Mouse (Mus musculus): ENCODE data around the gene Mrpl58. TPM values are rescaled to one million over a fixed set of nuclear protein-coding genes. Genes with fewer than 3 reads are reported as not detected.
"Not testable (repeated sequence)": the region's sequence is repeated elsewhere in the genome, so short reads cannot be mapped to it uniquely, and the experiment has no call there.

Gene Mrpl58
- total RNA-seq, 2 experiments from 2014 or later: 113 to 118 TPM

DNA sequence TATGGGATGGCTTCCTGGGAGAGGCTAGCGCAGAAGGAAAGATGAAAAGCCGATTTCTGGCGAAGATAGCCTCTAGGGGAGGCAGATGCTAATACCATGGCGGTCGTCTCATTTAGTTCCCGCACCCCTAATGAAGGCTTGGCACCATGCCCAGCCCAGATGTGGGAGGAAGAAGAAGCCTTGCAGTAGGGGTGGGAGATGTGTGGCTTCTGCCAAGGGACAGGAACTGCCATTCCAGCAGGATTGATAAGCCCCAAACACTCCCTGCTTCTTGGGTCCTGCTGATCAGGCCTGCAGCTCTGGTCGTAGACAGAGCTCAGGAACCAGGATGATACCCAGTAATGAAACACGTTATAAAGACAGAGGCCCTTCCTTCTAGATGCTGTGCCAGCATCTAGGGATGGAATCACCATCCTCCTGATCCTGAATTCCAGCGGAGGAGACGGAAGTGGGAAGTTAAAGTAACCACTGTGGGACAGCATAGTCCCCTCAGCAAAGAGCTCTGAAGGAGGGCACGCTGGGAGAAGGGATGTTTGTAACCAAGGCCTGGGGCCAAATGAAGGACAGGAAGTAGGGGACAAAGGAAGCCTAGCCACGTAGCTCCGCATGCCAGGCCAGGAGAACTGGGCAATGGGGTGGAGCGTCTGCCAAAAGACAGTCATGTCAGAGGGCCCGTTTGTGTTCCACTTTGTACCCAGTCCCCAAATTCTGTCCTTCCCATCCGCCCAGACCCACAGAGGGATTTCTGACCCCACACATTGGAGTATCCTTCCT, 19.7 kb upstream of the Mrpl58 start:
- no peak for TF ChIP-seq CTCF (IDR thresholded peaks at IDR 0.05)
- intact Hi-C loops (cut with DNase I): loop anchor here (2.0 kb wide), 1 partner anchor 19 kb away; the partner anchor contains the start of gene Mrpl58
- DNase-seq (ENCODE audit: extremely low spot score in 1 of 2, low spot score in 2 of 2): peak; percentile 55 to 68
- Histone ChIP-seq H3K27ac (peak overlapping the region; percentile 98), H3K4me3 (peak overlapping the region; percentile 93)

DNA sequence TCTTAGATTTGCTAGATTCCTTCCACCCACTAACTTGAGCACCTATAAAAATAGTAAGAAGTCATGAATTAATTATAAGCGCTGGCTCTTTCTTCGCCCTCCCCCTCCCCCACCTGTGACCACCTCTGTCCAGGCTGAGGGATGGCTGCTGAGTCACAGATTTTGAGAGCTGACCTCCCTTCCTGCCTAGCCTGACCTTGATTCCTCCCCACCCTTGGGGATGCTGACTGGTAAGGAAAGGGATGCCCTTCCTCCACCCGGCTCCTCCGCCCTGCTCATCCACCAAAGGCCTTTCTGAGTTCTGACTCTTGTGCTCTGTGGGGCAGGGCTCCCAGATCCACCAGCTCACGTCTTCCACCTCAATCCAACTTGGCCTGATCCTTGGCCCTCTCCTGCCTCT, 19.0 kb upstream of the Mrpl58 start:
- no peak for DNase-seq (ENCODE audit: extremely low spot score in 1 of 2, low spot score in 2 of 2)
- TF ChIP-seq CTCF (IDR thresholded peaks at IDR 0.05): no peak
- Histone ChIP-seq H3K4me3 (no peak overlapping the region), H3K27ac (no peak overlapping the region)
- intact Hi-C loops (cut with DNase I): no loop called here

- H3K27ac ChIP-seq; DNase-seq (ENCODE audit: extremely low spot score in 1 of 2, low spot score in 2 of 2); H3K4me3 ChIP-seq; intact Hi-C loops (cut with DNase I): not testable (repeated sequence)
These were observed 16.7 kb upstream of the Mrpl58 start for GRCm38 (mm10) chr11:115386859-115387258.

DNA sequence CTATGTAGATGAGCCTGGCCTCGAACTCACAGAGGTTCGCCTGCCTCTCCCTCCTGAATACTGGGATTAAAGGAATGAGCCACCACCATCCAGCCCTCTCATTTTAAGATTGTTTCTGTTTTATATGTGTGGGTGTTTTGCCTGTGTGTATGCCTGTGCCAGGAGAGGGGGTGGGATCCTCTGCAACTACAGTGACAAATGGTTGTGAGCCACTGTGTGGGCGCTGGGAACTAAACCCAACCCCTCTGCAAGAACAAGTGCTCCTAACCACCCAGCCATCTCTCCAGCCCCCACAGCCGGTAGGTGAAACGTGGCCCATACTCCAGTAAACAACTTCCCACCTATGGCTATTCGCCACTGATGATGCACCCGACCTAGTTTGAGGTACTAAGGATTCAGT, 12.2 kb upstream of the Mrpl58 start:
- no peak for TF ChIP-seq CTCF (IDR thresholded peaks at IDR 0.05)
- intact Hi-C loops (cut with DNase I): no loop called here
- Histone ChIP-seq H3K27ac (no peak overlapping the region), H3K4me3 (no peak overlapping the region)
- DNase-seq (ENCODE audit: extremely low spot score in 1 of 2, low spot score in 2 of 2): no peak

DNA sequence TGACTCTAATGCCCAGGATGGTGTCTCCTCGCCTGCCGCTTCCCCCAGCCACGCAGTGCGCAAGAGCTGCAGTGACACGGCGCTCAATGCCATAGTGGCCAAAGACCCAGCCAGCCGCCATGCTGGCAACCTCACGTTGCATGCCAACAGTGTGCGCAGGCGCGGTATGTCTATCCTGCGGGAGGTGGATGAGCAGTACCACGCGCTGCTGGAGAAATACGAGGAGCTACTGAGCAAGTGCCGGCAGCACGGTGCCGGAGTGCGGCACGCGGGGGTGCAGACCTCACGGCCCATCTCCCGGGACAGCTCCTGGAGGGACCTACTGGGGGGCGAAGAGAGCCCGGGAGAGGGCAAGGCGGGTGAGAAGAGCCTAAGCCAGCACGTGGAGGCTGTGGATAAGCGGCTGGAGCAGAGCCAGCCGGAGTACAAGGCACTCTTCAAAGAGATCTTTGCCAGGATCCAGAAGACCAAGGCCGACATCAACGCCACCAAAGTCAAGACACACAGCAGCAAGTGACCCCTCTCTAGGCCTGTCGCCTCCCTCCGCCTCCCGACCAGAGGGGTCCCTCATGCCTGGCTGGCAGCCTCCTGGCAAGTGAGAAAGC, 9.7 kb upstream of the Mrpl58 start:
- Histone ChIP-seq H3K27ac (no peak overlapping the region), H3K4me3 (no peak overlapping the region)
- no peak for TF ChIP-seq CTCF (IDR thresholded peaks at IDR 0.05)
- DNase-seq (ENCODE audit: extremely low spot score in 1 of 2, low spot score in 2 of 2): no peak
- intact Hi-C loops (cut with DNase I): no loop called here

DNA sequence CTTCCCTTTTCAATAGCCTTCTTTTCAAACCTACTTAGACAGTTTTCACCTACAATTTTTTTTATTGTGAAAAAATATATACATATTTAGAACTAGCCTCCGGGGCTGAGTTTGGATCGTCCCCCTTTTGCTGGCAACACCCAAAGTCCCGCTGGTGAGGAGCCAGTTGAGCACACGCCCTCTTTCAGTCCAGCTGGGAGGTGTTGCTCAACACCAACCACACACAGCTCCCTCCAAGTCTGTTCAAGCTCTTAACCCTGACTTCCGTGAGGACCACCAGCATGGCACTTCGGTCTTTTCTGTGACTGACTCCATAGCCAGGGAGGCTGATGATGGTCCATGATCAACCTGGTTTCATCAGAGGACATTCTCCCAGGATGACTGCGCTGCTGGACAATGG, 5.5 kb upstream of the Mrpl58 start:
- intact Hi-C loops (cut with DNase I): no loop called here
- DNase-seq (ENCODE audit: extremely low spot score in 1 of 2, low spot score in 2 of 2): no peak
- Histone ChIP-seq H3K4me3 (no peak overlapping the region), H3K27ac (no peak overlapping the region)
- no peak for TF ChIP-seq CTCF (IDR thresholded peaks at IDR 0.05)

DNA sequence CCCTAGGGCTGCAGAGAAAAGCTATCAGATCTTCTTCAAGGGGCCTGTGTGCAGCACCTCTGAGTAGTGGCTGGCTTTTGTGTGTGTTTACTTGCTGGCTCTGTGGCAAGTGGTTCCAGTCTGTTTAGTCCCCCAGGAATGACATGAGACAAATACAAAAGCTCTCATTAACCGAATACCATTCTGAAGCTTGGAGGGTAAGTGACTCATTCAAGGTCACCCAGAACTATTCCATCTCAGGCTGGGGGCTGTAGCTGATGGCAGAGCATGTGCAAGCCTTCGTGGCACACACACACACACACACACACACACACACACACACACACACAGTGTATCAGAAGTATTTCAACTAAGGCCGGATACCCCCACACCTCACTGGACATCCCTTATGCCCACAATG, 3.4 kb upstream of the Mrpl58 start:
- peak overlapping the region; percentile 30; the same call in 1 of the 2 replicates for H3K4me3 ChIP-seq
- no peak for TF ChIP-seq CTCF (IDR thresholded peaks at IDR 0.05)
- peak overlapping the region; percentile 91 for H3K27ac ChIP-seq
- no peak for DNase-seq (ENCODE audit: extremely low spot score in 1 of 2, low spot score in 2 of 2)
- intact Hi-C loops (cut with DNase I): no loop called here

GRCm38 (mm10) chr11:115400630-115401391, 2.7 kb upstream of the Mrpl58 start:
- intact Hi-C loops (cut with DNase I): no loop called here
- peak overlapping the region; percentile 91 for H3K27ac ChIP-seq
- H3K4me3 ChIP-seq: peak overlapping the region; percentile 28; the same call in 1 of the 2 replicates
- no peak for TF ChIP-seq CTCF (IDR thresholded peaks at IDR 0.05)
- DNase-seq (ENCODE audit: extremely low spot score in 1 of 2, low spot score in 2 of 2): peak in 1 of 2 experiments; percentile 64

- Histone ChIP-seq H3K27ac (no peak overlapping the region), H3K4me3 (no peak overlapping the region)
- no peak for DNase-seq (ENCODE audit: extremely low spot score in 1 of 2, low spot score in 2 of 2)
- intact Hi-C loops (cut with DNase I): loop anchor here (2.0 kb wide), 1 partner anchor 47 kb away; no protein-coding TSS in a partner anchor
- TF ChIP-seq CTCF (IDR thresholded peaks at IDR 0.05): no peak
These were observed 2.2 kb downstream of the Mrpl58 start for GRCm38 (mm10) chr11:115405723-115406122.

- no peak overlapping the region for H3K27ac ChIP-seq
- no peak for DNase-seq (ENCODE audit: extremely low spot score in 1 of 2, low spot score in 2 of 2)
- TF ChIP-seq CTCF (IDR thresholded peaks at IDR 0.05): no peak
These were observed 3.4 kb downstream of the Mrpl58 start for GRCm38 (mm10) chr11:115406858-115407401.

DNA sequence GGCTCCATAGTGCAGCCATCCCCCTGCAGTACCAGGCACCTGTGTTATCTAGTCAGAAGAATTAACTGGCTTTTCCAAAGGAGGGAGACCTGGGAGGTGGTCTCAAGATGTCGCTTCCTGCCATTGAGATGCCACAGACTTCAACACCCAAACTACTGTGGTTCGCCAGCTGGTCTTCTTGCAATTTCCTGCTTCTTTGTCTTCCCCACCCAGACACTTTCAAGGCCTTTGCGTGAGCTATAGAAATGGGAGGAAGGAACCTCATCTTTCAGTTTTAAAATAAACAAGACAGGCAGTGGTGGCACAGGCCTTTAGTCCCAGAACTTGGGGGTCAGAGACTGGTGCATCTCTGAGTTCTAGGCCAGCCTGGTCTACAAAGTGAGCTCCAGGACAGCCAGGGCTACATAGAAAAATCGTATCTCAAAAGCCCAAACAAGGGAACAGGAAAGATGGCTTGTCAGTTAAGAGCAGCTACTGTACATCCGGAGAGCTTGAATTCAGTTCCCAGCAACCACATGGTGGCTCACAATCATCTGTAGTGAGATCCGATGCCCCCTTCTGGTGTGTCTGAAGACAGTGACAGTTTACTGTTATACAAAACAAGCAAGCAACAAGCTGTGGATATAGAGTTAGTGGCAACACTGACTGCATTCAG, 4.8 kb downstream of the Mrpl58 start:
- H3K27ac ChIP-seq: peak overlapping the region; percentile 1; the same call in 1 of the 2 replicates
- intact Hi-C loops (cut with DNase I): no loop called here

More at GRCm38 (mm10) chr11:115406858-115407401, 3.4 kb downstream of the Mrpl58 start:
- intact Hi-C loops (cut with DNase I): loop anchor here (2.0 kb wide), 1 partner anchor 48 kb away; no protein-coding TSS in a partner anchor
- H3K4me3 ChIP-seq: no peak overlapping the region

More for the DNA sequence above, 4.8 kb downstream of the Mrpl58 start:
- no peak for DNase-seq (ENCODE audit: extremely low spot score in 1 of 2, low spot score in 2 of 2)
- TF ChIP-seq CTCF (IDR thresholded peaks at IDR 0.05): no peak; the same call in none of the 2 replicates
- H3K4me3 ChIP-seq: no peak overlapping the region

Data from left cerebral cortex, adult 2 months (tissue).